Mouse (Mus musculus) ovary, adult 10 weeks (tissue): ENCODE data around the gene Camsap2. TPM values are rescaled to one million over a fixed set of nuclear protein-coding genes. Genes with fewer than 3 reads are reported as not detected.

Experiments
- polyA plus RNA-seq: library from polyadenylated mRNA; stranded (reverse); fragments of 350-450 nt; fragmentation: Illumina TruSeq; extraction: RNeasy Lipid Tissue Mini Kit (QIAGEN cat#74804); gene quantifications from one replicate; pipeline ENCODE4 v1.2.3, GENCODE M21; 2014

The Camsap2 gene
- polyA plus RNA-seq: 85.5 TPM

GRCm38 (mm10) chr1:136345454-136346372 is at the start of gene Camsap2:
TSS of gene Camsap2 (minus strand) at chr1:136346104.

GRCm38 (mm10) chr1:136260635-136261238 is 85.2 kb downstream of the Camsap2 start, which contains the start of gene Gpr25:
TSS of gene Gpr25 (minus strand) at chr1:136260873.

GRCm38 (mm10) chr1:136233892-136234594 is 111.9 kb downstream of the Camsap2 start, which contains the start of gene Inava:
TSS of gene Inava (minus strand) at chr1:136234264.

Other genes with a start within 250 kb of the Camsap2 start
- gene Kif21b, start 214.7 kb downstream of the Camsap2 start, polyA plus RNA-seq: 0.17 TPM
- not detected for gene Mroh3, start 133.3 kb downstream of the Camsap2 start, polyA plus RNA-seq
- gene Inava, start 111.8 kb downstream of the Camsap2 start, polyA plus RNA-seq: 0.20 TPM
- not detected for gene Gpr25, start 85.2 kb downstream of the Camsap2 start, polyA plus RNA-seq
- 4.8 TPM for gene Ddx59, start 69.2 kb upstream of the Camsap2 start, polyA plus RNA-seq
- 6.6 TPM for gene Kif14, start 120.2 kb upstream of the Camsap2 start, polyA plus RNA-seq